Mouse (Mus musculus): ENCODE measurements around the gene Ercc6. TPM values are rescaled to one million over a fixed set of nuclear protein-coding genes. Genes with fewer than 3 reads are reported as not detected.

Gene Ercc6
- total RNA-seq, 4 experiments from 2014 or later: 18.4 to 20.7 (median 19.3) TPM

Other genes starting within 250 kb of the Ercc6 start
- gene Ogdhl, start 191.5 kb upstream of the Ercc6 start, total RNA-seq (2022): 100 to 1,000 TPM; 120 to 136 (median 125) TPM
- under 1 TPM in 1 of 4 experiments, not detected in 3; 0.89 TPM for gene 1700024G13Rik, start 125.1 kb upstream of the Ercc6 start, total RNA-seq (2022)
- gene Slc18a3, start 48.7 kb upstream of the Ercc6 start, total RNA-seq (2022): 1 to 10 TPM; 2.7 to 3.9 (median 3.1) TPM
- gene Chat, start 47.5 kb upstream of the Ercc6 start, total RNA-seq (2022): 1 to 10 TPM; 4.3 to 4.7 (median 4.4) TPM
- under 1 TPM in 2 of 4 experiments, not detected in 2; 0.16 to 0.20 TPM for gene Prrxl1, start 85.9 kb downstream of the Ercc6 start, total RNA-seq (2022)
- gene 3425401B19Rik, start 171.8 kb downstream of the Ercc6 start, total RNA-seq (2022): under 1 TPM; 0.28 to 0.58 (median 0.40) TPM

All from left cerebral cortex, adult 8-10 months (tissue).